Comparison of ENCODE assay signal across 8 mouse cellular contexts in genomic region chr7:73585114-73586032, GRCm38 (mm10). TPM values are rescaled to one million over a fixed set of nuclear protein-coding genes. Genes with fewer than 3 reads are reported as not detected.
DNase-seq lines count a peak whose midpoint lies in the region; ATAC-seq and TF ChIP-seq lines count a peak whose summit lies in the region.

No protein-coding gene starts in this region.

- TF ChIP-seq EP300 in lung, postnatal 0 days (IDR thresholded peaks at IDR 0.05) = 0 out of 2 replicates have a peak, but pooled peaks have one; percentile 25

- no peaks in the 10 kb centered on the region for H3K9me3 ChIP-seq in forebrain, embryonic 14.5 days (replicated peaks; ENCODE audit: control insufficient read depth, low read length)
- no peaks in the 10 kb centered on the region for H3K9me3 ChIP-seq in lung, postnatal 0 days (ENCODE audit: low read length)

- H3K9ac ChIP-seq in forebrain, embryonic 14.5 days (ENCODE audit: low read length) = no peak overlapping the region
- no peak overlapping the region for H3K9ac ChIP-seq in lung, postnatal 0 days (replicated peaks; ENCODE audit: low read depth)

- no peak for TF ChIP-seq CTCF in kidney, adult 2 months (conservative IDR thresholded peaks at IDR 0.05; ENCODE audit: insufficient read depth, insufficient read length, low read depth, low read length)
- no peak; the same call in 1 of the 2 replicates for TF ChIP-seq CTCF in lung, postnatal 0 days (IDR thresholded peaks at IDR 0.05)

- no peak for DNase-seq in kidney, adult 2 months
- no peak for DNase-seq in kidney, adult 9 months
- peak; percentile 69 for DNase-seq in ES-CJ7 (ENCODE audit: low read depth, low spot score)
- DNase-seq in forebrain, embryonic 14.5 days (ENCODE audit: low spot score) = peak; percentile 55
- peak; percentile 55 for DNase-seq in lung, postnatal 0 days (ENCODE audit: low spot score)
- no peak for DNase-seq in adrenal gland, adult 8-10 months
- no peak for DNase-seq in right cerebral cortex, postnatal 25 days
- DNase-seq in adrenal gland, postnatal 10 days = no peak

- no peaks in the 10 kb centered on the region for H3K27me3 ChIP-seq in kidney, adult 2 months (replicated peaks; ENCODE audit: control insufficient read depth, insufficient read depth, low read length)
- no peaks in the 10 kb centered on the region for H3K27me3 ChIP-seq in forebrain, embryonic 14.5 days (replicated peaks; ENCODE audit: control insufficient read depth, insufficient read depth, low read length)
- H3K27me3 ChIP-seq in lung, postnatal 0 days (replicated peaks; ENCODE audit: insufficient read depth, low read length) = no peaks in the 10 kb centered on the region

- peak overlapping the region; percentile 18; the same call in 1 of the 2 replicates for H3K27ac ChIP-seq in kidney, adult 2 months (ENCODE audit: insufficient read depth, low read depth, low read length)
- H3K27ac ChIP-seq in forebrain, embryonic 14.5 days (ENCODE audit: low read depth, low read length) = peak overlapping the region; percentile 61; the same call in 1 of the 2 replicates
- peak overlapping the region; percentile 92 for H3K27ac ChIP-seq in lung, postnatal 0 days (ENCODE audit: low read length)

- H3K36me3 ChIP-seq in kidney, adult 2 months (ENCODE audit: control insufficient read depth, insufficient read depth, low read length) = no peaks in the 10 kb centered on the region
- H3K36me3 ChIP-seq in forebrain, embryonic 14.5 days (ENCODE audit: control insufficient read depth, insufficient read depth, low read length) = no peaks in the 10 kb centered on the region
- no peaks in the 10 kb centered on the region for H3K36me3 ChIP-seq in lung, postnatal 0 days (ENCODE audit: insufficient read depth, low read length)

- TF ChIP-seq POLR2A in kidney, adult 2 months (IDR thresholded peaks at IDR 0.05; ENCODE audit: low read depth, low read length) = no peak

- ATAC-seq in forebrain, embryonic 14.5 days = no peak
- ATAC-seq in lung, postnatal 0 days = no peak

- H3K4me3 ChIP-seq in kidney, adult 2 months (ENCODE audit: insufficient read depth, low read depth, low read length) = no peak overlapping the region
- no peak overlapping the region for H3K4me3 ChIP-seq in forebrain, embryonic 14.5 days (ENCODE audit: low read depth, low read length)
- H3K4me3 ChIP-seq in lung, postnatal 0 days (ENCODE audit: low read depth, low read length) = no peak overlapping the region

- H3K4me1 ChIP-seq in kidney, adult 2 months (ENCODE audit: control insufficient read depth, insufficient read depth, low read length) = peaks cover 31% of the 10 kb centered on the region
- H3K4me1 ChIP-seq in forebrain, embryonic 14.5 days (ENCODE audit: control insufficient read depth, insufficient read depth, low read length) = peaks cover 26% of the 10 kb centered on the region
- H3K4me1 ChIP-seq in lung, postnatal 0 days (ENCODE audit: insufficient read depth, low read depth, low read length) = peaks cover 14% of the 10 kb centered on the region

- H3K4me2 ChIP-seq in forebrain, embryonic 14.5 days (ENCODE audit: low read length) = no peak overlapping the region
- H3K4me2 ChIP-seq in lung, postnatal 0 days (replicated peaks; ENCODE audit: low read depth, low read length) = 0 out of 2 replicates have a peak overlapping the region, but pooled peaks have one; percentile 22

- whole genome bisulfite sequencing in kidney, adult 2 months = 73% methylated on average over 22 of the region's 22 CpGs
- WGBS in forebrain, embryonic 14.5 days = 73% methylated on average over 21 of the region's 22 CpGs
- WGBS in lung, postnatal 0 days = 60% methylated on average over 22 of the region's 22 CpGs

RNA-seq across cellular contexts. Expression of gene Chd2, which starts 43.7 kb away (rescaled TPM):
- polyA plus RNA-seq in kidney, adult 2 months (2012; rRNA removed) = 33.9 and 36.9 TPM in 2 replicates
- polyA plus RNA-seq in forebrain, embryonic 14.5 days (2014; fragmentation: Nextera tagmentation; extraction: Ambion mirVana) = 40.2 and 43.4 TPM in 2 replicates
- 38.0 and 39.9 TPM in 2 replicates for polyA plus RNA-seq in lung, postnatal 0 days (2015; fragmentation: Nextera tagmentation; extraction: Ambion mirVana)
- 10 to 100 TPM; 38.6 to 65.5 (median 49.7) TPM for total RNA-seq in adrenal gland, adult 8-10 months (2022)
- 10 to 100 TPM; 42.8 to 62.0 TPM for total RNA-seq in adrenal gland, postnatal 10 days (2021)

Comparison
In these comparisons a context has a peak if more than half of its experiments do, and no peak if none do; other contexts are left out.
1. DNase-seq: peak in ES-CJ7 (single experiment), forebrain, embryonic 14.5 days (single experiment) and lung, postnatal 0 days (single experiment); none in kidney, adult 2 months (single experiment), kidney, adult 9 months (single experiment), adrenal gland, adult 8-10 months (single experiment), right cerebral cortex, postnatal 25 days (single experiment) and adrenal gland, postnatal 10 days (single experiment).
2. H3K27ac ChIP-seq: peak in every context shown above with its lines; median percentile 92 in lung, postnatal 0 days; 61 in forebrain, embryonic 14.5 days; 18 in kidney, adult 2 months.